In the genomic region with DNA sequence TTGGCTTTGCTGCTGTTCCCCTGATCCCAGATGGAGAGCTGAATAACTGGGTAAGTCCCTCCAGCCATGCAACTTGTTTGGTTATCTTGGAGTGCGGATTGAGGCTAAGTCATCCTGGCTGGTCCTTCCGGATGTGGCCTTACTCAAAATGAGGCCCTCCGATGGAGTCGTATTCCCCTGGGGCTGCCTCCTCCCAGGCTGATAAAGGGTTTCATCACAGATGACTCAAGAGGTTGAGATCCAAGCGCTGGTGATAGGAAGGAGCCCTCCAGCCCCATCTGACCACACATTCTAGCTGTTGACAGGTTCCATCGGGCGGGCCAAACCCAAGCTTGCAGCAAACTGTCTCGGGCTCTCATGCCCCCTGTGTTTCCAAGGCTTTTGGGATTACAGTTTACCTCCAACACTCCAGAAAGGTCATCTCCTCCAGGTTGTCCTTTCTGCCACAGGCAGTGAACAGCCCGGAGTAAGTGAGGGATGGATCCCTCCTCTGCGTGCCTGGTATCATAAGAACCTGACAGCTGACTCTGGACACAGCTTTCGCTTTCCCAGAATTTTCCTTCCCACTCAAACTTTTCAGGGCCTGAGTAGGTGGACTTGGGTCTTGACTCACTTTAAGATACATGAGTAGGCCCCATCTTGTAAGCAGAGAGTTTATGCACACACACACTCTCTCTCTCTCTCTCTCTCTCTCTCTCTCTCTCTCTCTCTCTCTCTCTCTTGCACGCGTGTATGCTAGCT, we compare ENCODE assay signal across 18 mouse cellular contexts.
A peak's percentile ranks its signal among the peaks of the same experiment; 100 is the strongest.
DNase-seq lines count a peak whose midpoint lies in the region; ATAC-seq and TF ChIP-seq lines count a peak whose summit lies in the region.
"Had no signal": no experiment of that assay in that cellular context is flagged by ENCODE, and none has a peak within 500 bp of the region (broad histone marks: within the 10 kb centered on the region; RNA-seq: fewer than 3 reads in every experiment).

No protein-coding gene starts in this region.

- no peak for TF ChIP-seq POLR2A in testis, adult 2 months (IDR thresholded peaks at IDR 0.05; ENCODE audit: control insufficient read depth, low read depth, low read length)

- H3K4me3 ChIP-seq in testis, adult 2 months (ENCODE audit: control insufficient read depth, low read depth, low read length), result no peak overlapping the region
- H3K4me3 ChIP-seq in heart, embryonic 13.5 days, result no peak overlapping the region
- H3K4me3 ChIP-seq: forebrain, embryonic 12.5 days; liver, embryonic 13.5 days; megakaryocyte, embryonic 14.5 days had no signal

- H3K9me3 ChIP-seq in heart, embryonic 13.5 days, result no peaks in the 10 kb centered on the region
- H3K9me3 ChIP-seq: forebrain, embryonic 12.5 days; liver, embryonic 13.5 days had no signal

- no peak for TF ChIP-seq CTCF in testis, adult 2 months (IDR thresholded peaks at IDR 0.05; ENCODE audit: control insufficient read depth, insufficient read depth, insufficient replicate concordance, low read depth, low read length)

- no peak overlapping the region for H3K9ac ChIP-seq in heart, embryonic 13.5 days
- H3K9ac ChIP-seq: forebrain, embryonic 12.5 days; liver, embryonic 13.5 days had no signal

- H3K4me2 ChIP-seq in heart, embryonic 13.5 days, result peak overlapping the region; percentile 13; the same call in 1 of the 2 replicates
- H3K4me2 ChIP-seq: forebrain, embryonic 12.5 days; liver, embryonic 13.5 days had no signal

- 0 out of 2 replicates have a peak overlapping the region, but pooled peaks have one; percentile 1 for H3K27ac ChIP-seq in testis, adult 2 months (ENCODE audit: control insufficient read depth, insufficient read depth, low read depth, low read length)
- H3K27ac ChIP-seq in heart, embryonic 13.5 days (replicated peaks), result no peak overlapping the region
- H3K27ac ChIP-seq: forebrain, embryonic 12.5 days; liver, embryonic 13.5 days had no signal

- WGBS in heart, embryonic 13.5 days, result 28% methylated on average over 13 of the region's 13 CpGs

- no peaks in the 10 kb centered on the region for H3K36me3 ChIP-seq in testis, adult 2 months (ENCODE audit: control insufficient read depth, insufficient read depth, low read length)
- no peaks in the 10 kb centered on the region for H3K36me3 ChIP-seq in heart, embryonic 13.5 days
- H3K36me3 ChIP-seq: forebrain, embryonic 12.5 days; G1E; liver, embryonic 13.5 days had no signal

- H3K27me3 ChIP-seq in testis, adult 2 months (ENCODE audit: control insufficient read depth, insufficient read depth, low read length), result no peaks in the 10 kb centered on the region
- peaks cover 35% of the 10 kb centered on the region for H3K27me3 ChIP-seq in heart, embryonic 13.5 days (replicated peaks)
- H3K27me3 ChIP-seq: forebrain, embryonic 12.5 days; liver, embryonic 13.5 days; megakaryocyte, embryonic 14.5 days had no signal

- no peak for DNase-seq in frontal cortex, postnatal 14 days (ENCODE audit: low spot score in 2 of 2)
- no peak for DNase-seq in testis, postnatal 14 days (ENCODE audit: low spot score)
- DNase-seq in skeletal muscle tissue, adult 2 months (ENCODE audit: low read depth, low spot score), result peak; percentile 44
- DNase-seq in cerebellum, postnatal 4 days (ENCODE audit: low spot score in 2 of 2), result no peak
- DNase-seq: B cell, adult 2 months; cerebellum, adult 18-20 months; kidney, postnatal 25 days; left cerebral cortex, postnatal 4 days; liver, embryonic 13.5 days; thymus, adult 2 months had no signal

- peak; percentile 73 for ATAC-seq in frontal cortex, adult (ENCODE audit: low TSS enrichment)
- ATAC-seq in heart, embryonic 13.5 days (ENCODE audit: extremely low read depth, insufficient number of reproducible peaks, low FRiP score, low TSS enrichment), result no peak
- ATAC-seq in erythroblast, adult 5-6 weeks (replicated peaks; ENCODE audit: low FRiP score, poor library complexity, severe bottlenecking), result no peak
- ATAC-seq: intestine, postnatal 0 days had no signal

- no peaks in the 10 kb centered on the region for H3K4me1 ChIP-seq in testis, adult 2 months (ENCODE audit: control insufficient read depth, insufficient read depth, low read length)
- H3K4me1 ChIP-seq in heart, embryonic 13.5 days, result peaks cover 26% of the 10 kb centered on the region
- H3K4me1 ChIP-seq: forebrain, embryonic 12.5 days; liver, embryonic 13.5 days; megakaryocyte, embryonic 14.5 days had no signal
